8 mouse cellular contexts compared by ENCODE assay signal in the genomic region with DNA sequence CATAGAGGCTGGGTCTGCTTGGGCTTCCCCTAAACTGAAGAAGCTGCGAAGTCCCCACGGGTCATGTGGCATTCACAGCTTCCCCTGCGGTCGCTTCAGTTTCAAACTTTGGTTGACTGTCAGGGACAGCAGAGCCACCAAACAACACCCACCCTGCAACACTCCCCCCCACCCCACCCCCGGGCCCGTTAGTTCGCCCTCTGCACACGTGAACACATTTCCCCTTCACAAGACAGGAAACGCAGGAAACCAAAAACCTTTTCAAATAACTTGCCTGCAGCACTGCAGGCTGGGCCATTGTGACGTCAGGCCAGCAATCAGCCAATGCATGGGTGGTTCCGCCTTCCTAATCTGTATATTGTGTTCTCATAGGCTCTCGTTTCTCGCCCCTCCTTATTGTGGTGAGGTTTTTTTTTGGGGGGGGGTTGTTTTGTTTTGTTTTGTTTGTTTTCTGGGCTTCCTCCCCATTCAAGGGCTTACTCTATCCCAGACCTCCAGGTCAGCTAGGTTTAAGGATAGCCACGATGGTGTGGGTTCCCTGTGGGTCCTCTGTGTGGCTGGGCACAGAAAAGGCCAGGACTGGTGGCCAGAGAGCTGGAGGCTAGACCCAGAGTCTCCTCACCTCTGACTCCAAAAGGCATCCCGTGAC.
DNase-seq lines count a peak whose midpoint lies in the region; ATAC-seq lines count a peak whose summit lies in the region.

No protein-coding gene starts in this region.

- intact Hi-C loops in left cerebral cortex, postnatal 10 days (cut with DNase I): no loop called here
- intact Hi-C loops in gastrocnemius, postnatal 14 days (cut with DNase I; ENCODE audit: low total_unique reads): no loop called here

- H3K4me3 ChIP-seq in limb, embryonic 10.5 days: peak overlapping the region; percentile 47
- peak overlapping the region; percentile 37 for H3K4me3 ChIP-seq in midbrain, embryonic 12.5 days

- no peaks in the 10 kb centered on the region for H3K9me3 ChIP-seq in limb, embryonic 10.5 days (replicated peaks)
- H3K9me3 ChIP-seq in midbrain, embryonic 12.5 days: no peaks in the 10 kb centered on the region

- no peaks in the 10 kb centered on the region for H3K27me3 ChIP-seq in limb, embryonic 10.5 days (ENCODE audit: low read depth, poor library complexity, severe bottlenecking)
- H3K27me3 ChIP-seq in midbrain, embryonic 12.5 days: peaks cover 12% of the 10 kb centered on the region; the same call in 1 of the 2 replicates

- peak; percentile 79 for ATAC-seq in midbrain, embryonic 12.5 days (ENCODE audit: low FRiP score, low read depth)

- 6% methylated on average over 15 of the region's 15 CpGs for WGBS in limb, embryonic 10.5 days
- WGBS in midbrain, embryonic 12.5 days: 8% methylated on average over 15 of the region's 15 CpGs

- DNase-seq in left cerebral cortex, postnatal 10 days (ENCODE audit: extremely low spot score in 1 of 2, low spot score in 2 of 2): peak; percentile 65 to 83
- no peak for DNase-seq in left cerebral cortex, adult 8-10 months (ENCODE audit: low spot score in 2 of 2)
- peak; percentile 94 for DNase-seq in embryo, embryonic 10 days (ENCODE audit: low spot score)
- peak; percentile 84 for DNase-seq in gastrocnemius, postnatal 14 days
- DNase-seq in hindlimb bud, embryonic 11.5 days (ENCODE audit: extremely low spot score, low read depth, low spot score): peak; percentile 67
- peak; percentile 86 for DNase-seq in limb, embryonic 10.5 days (ENCODE audit: low spot score)
- peak; percentile 50 to 65 for DNase-seq in spleen, postnatal 14 days (ENCODE audit: low spot score in 2 of 2)

- no peaks in the 10 kb centered on the region for H3K36me3 ChIP-seq in limb, embryonic 10.5 days
- H3K36me3 ChIP-seq in midbrain, embryonic 12.5 days: no peaks in the 10 kb centered on the region

- peak overlapping the region; percentile 91 for H3K27ac ChIP-seq in limb, embryonic 10.5 days
- H3K27ac ChIP-seq in midbrain, embryonic 12.5 days (replicated peaks): no peak overlapping the region

- peaks cover 53% of the 10 kb centered on the region for H3K4me1 ChIP-seq in limb, embryonic 10.5 days
- H3K4me1 ChIP-seq in midbrain, embryonic 12.5 days: peaks cover 20% of the 10 kb centered on the region

- H3K4me2 ChIP-seq in midbrain, embryonic 12.5 days (replicated peaks): peak overlapping the region; percentile 67

- H3K9ac ChIP-seq in midbrain, embryonic 12.5 days (replicated peaks): peak overlapping the region; percentile 41

Comparison
In these comparisons a context has a peak if more than half of its experiments do, and no peak if none do; other contexts are left out.
1. DNase-seq: peak in left cerebral cortex, postnatal 10 days (2 of 2), embryo, embryonic 10 days (single experiment), gastrocnemius, postnatal 14 days (single experiment), hindlimb bud, embryonic 11.5 days (single experiment), limb, embryonic 10.5 days (single experiment) and spleen, postnatal 14 days (2 of 2); none in left cerebral cortex, adult 8-10 months (0 of 2).